Mouse (Mus musculus) thymus, adult 2 months (tissue): Measurements from ENCODE around the gene Pwwp2b.

Experiments
- CTCF ChIP-seq: fragments of 200-500 bp; IDR thresholded peaks from 2 replicates; pipeline ENCODE4 v1.5.1; 2012; ENCODE audit warnings: mild to moderate bottlenecking, control low read depth, low read length, moderate library complexity, borderline replicate concordance; ENCODE audit not compliant: control insufficient read depth, poor library complexity, insufficient read depth; ENCODE audit errors: extremely low read depth
- POLR2A ChIP-seq: fragments of 200-500 bp; IDR thresholded peaks from 2 replicates; pipeline ENCODE4 v1.6.1; 2012; ENCODE audit warnings: mild to moderate bottlenecking, low read length, control low read depth, moderate library complexity; ENCODE audit not compliant: control insufficient read depth, poor library complexity, insufficient read depth; ENCODE audit errors: extremely low read depth

DNA sequence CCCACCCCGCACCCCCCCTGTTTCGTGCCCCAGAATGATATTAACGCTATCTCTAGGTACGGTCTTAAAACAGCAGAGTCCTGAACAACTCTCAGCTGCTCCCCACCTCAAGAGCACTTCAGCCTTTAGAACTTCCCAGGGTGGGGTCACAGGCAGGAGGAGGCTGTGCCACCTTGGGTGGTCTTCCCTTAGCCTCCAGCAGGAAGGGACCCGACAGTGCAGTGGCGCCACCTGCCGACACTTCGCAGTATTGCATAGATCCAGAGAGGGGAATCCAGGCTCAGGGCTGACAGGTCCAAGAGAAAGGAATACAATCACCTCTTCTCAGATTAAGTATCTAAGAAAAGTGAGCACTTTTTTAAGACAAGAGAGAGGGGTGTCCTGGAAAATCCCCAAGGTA, 51.1 kb downstream of the Pwwp2b start:
- peak; percentile 91 for TF ChIP-seq CTCF
- no peak for TF ChIP-seq POLR2A
